Mouse (Mus musculus): ENCODE data around the gene Col6a5.

The Col6a5 gene

DNA sequence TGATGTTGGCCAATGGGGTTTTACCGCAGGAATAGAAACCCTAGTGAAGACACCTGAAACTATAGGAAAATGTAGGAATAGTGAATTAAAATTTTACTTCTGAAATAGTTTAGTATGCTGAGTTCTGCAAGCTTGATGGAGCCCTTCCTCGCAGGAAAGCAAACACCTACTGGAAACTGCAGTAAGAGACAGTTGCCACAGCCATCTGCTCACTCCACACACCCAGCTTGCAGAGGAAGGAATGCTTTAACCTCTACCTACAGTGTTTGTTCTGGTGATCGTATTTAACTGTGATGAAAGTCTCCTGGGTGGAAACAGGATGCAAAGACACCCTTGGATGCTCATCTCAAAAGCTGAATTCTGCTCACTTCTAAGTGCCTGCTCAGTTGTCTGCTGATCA is 12.9 kb downstream of the Col6a5 start:
- TF ChIP-seq GATA4 (IDR thresholded peaks at IDR 0.05; ENCODE audit: insufficient replicate concordance, low read length): no peak

DNA sequence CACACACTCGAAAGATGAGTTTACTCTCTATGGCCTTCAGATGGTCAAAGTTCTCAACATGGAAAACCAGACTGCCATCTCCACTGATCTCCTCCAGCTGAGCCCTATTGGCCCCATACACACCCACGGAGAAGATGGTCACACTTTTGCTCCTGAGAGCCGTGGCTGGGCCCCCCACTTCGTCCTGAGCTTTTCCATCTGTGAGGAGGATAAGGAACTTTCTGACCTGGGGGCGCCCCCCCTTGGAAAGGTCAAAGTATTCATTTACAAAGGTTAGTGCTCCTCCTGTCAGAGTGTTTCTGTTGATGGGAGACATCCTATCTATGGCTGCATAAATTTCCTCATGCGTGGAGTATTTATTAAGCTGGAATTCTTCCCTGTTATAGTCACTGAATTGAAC is 26.6 kb downstream of the Col6a5 start:
- no peak for TF ChIP-seq GATA4 (IDR thresholded peaks at IDR 0.05; ENCODE audit: insufficient replicate concordance, low read length)

DNA sequence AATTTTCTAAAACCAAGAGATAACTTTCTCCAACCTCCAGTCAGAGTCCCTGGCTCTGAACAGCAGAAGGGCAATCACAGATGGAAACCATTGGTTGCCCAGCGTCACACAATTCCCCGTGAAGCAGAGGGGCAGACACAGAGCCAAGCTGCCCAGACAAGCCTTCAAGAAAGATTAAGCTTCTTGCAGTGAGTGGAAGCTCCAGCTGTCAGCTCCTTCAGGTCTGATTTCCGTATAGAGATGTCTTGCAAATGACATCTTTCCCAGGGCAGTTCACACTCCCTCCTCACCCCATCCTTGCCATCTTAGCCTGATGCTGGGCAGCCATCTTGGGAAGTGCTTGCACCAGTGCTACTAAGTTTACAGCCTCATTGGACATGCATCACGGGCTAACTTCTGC is 31.2 kb downstream of the Col6a5 start:
- no peak for TF ChIP-seq GATA4 (IDR thresholded peaks at IDR 0.05; ENCODE audit: insufficient replicate concordance, low read length)

DNA sequence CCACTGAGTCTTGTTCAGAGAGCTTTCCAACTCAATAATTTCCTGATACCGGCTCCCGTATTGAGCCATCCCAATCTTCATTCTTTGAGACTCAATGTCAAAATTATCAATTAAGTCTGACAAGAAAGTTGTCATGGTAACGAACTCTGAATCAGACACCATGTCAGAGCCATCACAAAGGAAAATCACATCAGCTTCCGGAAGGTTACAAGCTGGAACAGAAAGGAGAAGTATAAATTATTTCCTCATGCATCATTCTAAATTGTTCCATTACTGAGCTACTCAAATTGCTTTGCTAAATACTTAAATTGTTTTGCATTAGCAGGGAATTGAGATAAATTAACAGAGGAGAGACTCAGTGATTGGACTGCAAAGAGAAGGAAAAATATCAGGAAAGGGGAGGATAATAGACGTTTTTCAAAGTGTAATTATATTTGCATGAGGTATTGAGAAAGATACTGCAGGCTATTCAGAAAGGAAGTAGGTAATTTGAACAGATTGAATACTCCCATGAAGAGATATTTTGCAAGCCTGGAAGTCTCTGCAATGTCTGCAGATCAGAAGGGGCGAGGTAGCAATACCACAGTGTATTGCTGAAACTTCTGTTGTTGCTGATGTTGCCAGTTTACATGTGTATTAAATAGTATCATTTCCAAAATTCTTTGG is 31.9 kb downstream of the Col6a5 start:
- no peak for TF ChIP-seq GATA4 (IDR thresholded peaks at IDR 0.05; ENCODE audit: insufficient replicate concordance, low read length)

DNA sequence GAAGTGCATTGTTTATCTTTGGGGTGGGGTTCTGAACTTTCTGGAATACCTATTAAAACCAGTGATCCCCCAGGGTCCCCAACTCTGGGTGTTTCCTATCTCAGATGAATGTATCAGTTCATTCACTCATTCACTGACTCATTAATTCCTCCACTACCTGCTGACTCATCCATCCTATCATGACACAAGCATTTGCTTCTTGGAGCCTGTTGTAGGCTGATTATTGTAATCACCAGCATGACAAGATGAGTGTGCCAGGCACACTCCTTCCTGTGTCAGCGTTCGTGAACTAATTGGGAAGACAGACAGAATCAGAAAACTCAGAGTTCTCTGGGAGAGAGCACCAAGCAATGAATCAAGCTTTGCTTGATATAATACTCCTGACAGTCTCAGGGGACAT is 36.8 kb downstream of the Col6a5 start:
- no peak for TF ChIP-seq GATA4 (IDR thresholded peaks at IDR 0.05; ENCODE audit: insufficient replicate concordance, low read length)

DNA sequence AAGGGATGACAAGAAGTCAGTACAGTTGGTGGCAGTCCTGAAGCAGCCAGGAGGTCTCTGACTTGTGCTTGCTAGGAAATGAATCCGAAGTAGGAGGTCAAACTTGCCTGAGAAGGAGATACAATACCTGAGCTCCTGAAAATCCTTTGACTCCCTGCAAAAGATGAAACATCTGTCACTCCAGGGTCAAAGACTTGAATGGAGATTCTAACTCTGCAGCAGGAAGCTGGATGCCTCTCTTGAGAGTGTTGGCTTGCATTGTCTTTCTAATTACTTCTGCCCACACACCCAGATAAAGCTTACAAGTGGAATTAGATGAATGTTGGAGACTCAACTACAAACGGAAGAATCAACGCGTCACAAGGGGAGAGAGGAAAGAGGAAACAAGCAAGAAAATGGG is 45.3 kb downstream of the Col6a5 start:
- TF ChIP-seq GATA4 (IDR thresholded peaks at IDR 0.05; ENCODE audit: insufficient replicate concordance, low read length): no peak

DNA sequence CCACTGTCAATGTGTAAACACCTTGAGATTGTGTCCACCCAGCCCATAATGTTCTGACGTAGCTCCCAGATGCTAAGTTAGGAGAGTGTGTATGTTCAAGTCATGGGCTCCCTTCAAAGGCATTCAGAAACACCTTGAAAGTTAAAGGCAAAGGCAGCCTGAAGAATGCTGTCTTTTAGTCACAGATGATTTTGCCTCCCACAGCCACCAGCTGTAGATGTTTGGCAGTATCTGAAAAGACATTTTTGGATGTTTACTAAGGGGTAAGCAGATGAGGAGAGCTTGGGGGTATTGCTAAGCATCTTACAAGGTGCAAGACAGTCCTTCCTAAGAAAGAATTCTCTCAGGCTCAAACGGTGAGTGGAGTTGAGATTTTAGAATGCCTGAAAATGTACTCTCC is 50.3 kb downstream of the Col6a5 start:
- TF ChIP-seq GATA4 (IDR thresholded peaks at IDR 0.05; ENCODE audit: insufficient replicate concordance, low read length): no peak

DNA sequence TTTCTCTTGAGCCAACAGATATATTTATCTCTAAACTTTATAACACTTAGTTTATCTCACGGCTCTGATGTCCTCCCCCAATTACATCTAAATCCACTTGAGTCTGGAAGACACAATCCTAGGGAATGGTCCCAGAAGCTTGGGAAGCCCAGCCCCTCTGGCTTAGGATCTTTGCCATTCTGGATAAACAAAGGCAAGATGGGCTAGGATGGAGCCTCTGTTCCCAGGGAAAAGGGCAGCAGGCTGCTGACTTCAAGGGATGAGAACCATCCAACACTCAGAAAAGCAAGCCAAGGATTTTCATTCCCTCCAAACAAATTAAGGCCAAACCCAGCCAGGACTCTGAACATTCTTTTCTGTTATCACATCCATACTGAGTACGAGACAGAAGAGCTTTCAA is 51.1 kb downstream of the Col6a5 start:
- TF ChIP-seq GATA4 (IDR thresholded peaks at IDR 0.05; ENCODE audit: insufficient replicate concordance, low read length): no peak

DNA sequence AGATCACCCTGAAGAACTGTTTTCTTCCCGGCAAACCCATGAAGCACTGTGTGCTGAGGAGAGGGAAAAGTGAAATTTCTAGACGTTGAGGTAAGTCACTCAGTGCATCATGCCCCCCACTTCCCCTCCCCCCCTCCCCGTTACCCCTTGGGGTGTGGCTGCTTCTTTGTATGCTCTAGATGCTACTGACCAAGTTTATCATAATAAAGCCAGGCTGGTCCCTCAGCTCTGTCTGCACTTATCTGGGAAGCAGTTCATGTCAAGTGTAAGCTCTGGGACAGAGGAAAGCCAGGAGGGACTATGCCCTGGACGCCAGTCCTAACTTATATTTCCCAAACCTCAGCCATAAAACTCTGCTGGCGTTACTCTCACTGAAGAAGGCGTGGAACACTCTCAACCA is 53.0 kb downstream of the Col6a5 start:
- TF ChIP-seq GATA4 (IDR thresholded peaks at IDR 0.05; ENCODE audit: insufficient replicate concordance, low read length): no peak

DNA sequence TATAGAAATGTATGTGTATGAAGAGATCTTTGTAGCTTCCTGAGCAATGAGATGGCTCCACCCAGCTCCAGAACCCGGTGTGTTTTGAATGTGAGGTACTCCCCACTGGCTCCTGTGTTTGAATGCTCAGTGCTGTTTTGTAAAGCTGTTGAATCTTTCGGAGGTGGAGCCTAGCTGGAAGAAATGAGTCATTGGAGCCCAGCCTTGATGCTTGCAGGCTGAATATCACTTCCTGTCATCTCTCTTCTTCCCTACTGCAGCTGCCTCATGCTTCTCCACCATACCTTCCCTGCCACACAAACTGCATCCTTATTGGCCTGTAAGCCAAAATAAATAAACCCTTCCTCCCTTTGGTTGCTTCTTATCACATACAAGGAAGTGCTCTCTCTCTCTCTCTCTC is 72.9 kb downstream of the Col6a5 start:
- no peak for TF ChIP-seq GATA4 (IDR thresholded peaks at IDR 0.05; ENCODE audit: insufficient replicate concordance, low read length)

DNA sequence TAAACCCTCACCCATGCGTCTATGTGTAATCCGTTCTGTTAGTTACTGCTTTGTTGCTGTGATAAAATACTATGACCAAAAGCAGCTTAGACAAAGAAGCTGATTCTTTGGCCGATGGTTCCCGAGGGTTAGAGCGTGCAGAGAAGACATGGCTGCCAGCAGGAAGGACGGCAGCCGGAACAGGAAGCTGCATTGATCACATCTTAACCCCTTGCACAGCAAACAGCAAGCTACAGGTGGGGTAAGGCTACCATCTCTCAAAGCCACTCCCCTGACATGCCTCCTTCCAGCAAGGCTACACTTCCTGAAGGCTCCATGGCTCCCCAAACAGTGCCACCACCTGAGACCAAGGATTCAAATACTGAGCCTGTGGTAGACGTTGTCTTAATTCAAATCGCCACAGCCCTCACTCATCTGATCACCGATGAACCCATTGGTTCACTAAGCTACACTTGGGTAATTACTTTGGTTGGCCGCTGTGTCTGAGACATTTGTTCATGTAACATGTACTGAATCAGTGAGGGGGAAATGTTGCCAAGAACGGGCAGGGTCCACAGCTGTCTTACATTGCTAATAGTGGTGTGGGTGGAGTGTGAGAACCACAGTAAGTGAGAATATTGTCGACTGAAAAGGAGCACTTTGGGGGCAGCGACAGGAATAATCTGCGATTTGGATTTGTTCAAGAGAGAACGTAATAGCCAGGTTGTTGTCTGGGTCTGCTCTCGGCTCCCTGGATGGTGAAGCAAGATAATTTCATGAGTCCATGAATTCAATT is 75.6 kb downstream of the Col6a5 start:
- no peak for TF ChIP-seq GATA4 (IDR thresholded peaks at IDR 0.05; ENCODE audit: insufficient replicate concordance, low read length)

DNA sequence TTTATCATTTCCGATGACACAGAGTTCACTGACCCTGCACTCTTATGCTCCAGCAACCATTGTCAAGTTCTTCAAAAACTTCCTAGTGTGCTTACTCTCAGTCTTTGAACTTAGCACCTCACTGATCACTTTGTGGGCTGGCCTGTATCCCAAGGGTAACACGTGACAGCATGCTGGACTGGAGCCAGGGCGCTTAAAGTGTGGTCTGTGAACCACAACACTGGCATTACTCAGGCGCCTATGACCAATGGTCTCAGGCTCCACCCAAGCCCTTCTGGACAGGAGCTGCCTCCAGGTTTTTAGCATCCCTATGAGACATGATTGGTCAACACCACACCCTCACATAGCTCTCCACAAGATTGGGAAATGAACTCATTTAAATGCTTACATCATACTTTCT is 79.7 kb downstream of the Col6a5 start:
- no peak for TF ChIP-seq GATA4 (IDR thresholded peaks at IDR 0.05; ENCODE audit: insufficient replicate concordance, low read length)

DNA sequence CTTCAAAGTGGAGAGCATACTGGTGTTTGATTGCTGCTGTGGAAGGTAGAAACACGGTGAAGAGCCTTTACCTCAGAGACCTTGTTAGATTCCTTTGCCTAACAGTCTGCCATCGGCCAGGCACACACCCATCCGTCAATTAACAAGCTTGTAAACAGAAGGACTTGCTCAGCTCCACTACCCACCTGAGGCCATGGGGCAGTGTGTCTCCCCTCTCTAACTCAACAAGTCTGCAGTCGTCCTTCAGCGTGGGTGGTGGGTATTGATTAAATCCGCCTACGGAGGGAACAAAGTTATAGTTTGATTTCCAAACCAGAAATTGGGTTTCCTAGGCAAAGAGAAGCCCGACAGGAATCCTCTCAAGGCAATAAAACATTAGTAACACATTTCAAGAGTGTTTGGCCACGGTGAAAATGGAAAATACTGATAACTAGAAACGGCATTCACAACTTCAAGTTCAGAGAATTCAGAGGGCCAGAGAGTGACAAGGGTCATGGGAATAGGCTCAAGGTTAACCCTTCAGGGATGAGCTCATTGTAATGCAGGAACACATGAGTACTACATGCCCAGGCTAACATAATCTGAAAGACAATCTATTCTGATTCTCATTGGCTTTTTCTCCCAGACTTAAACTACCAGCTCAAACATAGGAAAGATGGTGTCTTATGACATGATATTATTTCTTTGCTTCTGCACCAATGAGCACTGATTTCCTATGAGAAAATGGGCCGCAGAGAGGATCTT is 81.9 kb downstream of the Col6a5 start:
- no peak for TF ChIP-seq GATA4 (IDR thresholded peaks at IDR 0.05; ENCODE audit: insufficient replicate concordance, low read length)

DNA sequence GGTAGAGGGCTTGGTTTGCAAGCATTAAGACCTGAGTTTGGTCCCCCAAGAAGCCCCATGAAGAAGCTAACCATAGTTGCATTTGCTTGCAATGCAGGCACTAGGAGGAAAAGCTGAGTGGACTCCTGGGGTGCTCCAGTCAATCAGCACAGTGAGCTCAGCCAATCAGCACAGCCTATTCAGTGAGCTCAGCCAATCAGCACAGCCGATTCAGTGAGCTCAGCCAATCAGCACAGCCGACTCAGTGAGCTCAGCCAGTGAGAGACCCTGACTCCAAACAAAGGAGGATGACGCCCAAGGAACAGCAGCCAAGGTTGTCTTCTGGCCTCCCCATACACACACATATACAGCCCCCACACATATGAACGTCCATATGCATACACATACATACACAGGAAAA is 84.3 kb downstream of the Col6a5 start:
- no peak for TF ChIP-seq GATA4 (IDR thresholded peaks at IDR 0.05; ENCODE audit: insufficient replicate concordance, low read length)

DNA sequence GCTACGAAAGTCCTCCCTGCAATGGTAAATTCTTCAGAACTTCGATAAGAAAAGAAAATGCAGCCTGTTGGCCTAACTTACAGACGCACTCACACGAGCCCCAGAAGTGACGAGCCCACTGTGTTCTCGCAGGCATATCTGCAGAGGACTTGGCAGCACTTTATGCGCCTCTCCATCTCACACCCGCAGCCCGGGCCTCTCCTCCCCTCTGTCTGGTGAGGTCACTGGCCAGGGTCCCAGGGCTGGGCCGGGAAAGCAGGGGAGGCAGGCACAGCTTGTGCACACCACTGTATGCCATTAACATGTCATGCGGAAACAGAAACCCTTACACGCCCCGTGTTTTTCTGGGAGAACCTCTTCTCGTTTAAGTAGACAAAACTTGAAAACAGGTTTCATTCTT is 88.8 kb downstream of the Col6a5 start:
- no peak for TF ChIP-seq GATA4 (IDR thresholded peaks at IDR 0.05; ENCODE audit: insufficient replicate concordance, low read length)

DNA sequence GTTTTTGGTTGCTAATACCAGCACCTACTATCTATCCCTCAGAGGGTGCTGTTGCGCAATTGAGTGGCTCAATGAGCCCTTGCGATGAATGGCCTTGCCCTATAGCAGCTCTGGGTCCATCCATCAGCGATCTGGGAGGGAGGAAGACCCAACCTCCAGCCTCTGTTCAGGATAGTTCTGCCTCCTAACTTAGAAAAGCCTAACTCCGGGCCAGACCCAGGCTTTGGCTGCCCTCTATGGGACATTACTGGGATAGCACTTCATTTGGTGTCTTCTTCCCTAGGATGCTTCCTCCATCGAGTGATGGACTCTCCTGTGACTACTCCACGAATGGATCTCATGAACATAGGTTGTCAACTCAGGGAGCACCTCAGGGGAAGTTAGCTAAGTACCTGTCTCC is 102.7 kb downstream of the Col6a5 start:
- no peak for TF ChIP-seq GATA4 (IDR thresholded peaks at IDR 0.05; ENCODE audit: insufficient replicate concordance, low read length)
